Mouse (Mus musculus): ENCODE measurements around the gene Pick1.
"Not testable (repeated sequence)": the region's sequence is repeated elsewhere in the genome, so short reads cannot be mapped to it uniquely, and the experiment has no call there.

GRCm38 (mm10) chr15:79225780-79226179, 3.2 kb upstream of the Pick1 start:
- TF ChIP-seq CTCF (IDR thresholded peaks at IDR 0.05; ENCODE audit: borderline replicate concordance, extremely low read depth, insufficient read depth, insufficient read length); POLR2A (IDR thresholded peaks at IDR 0.05; ENCODE audit: borderline replicate concordance, extremely low read depth, insufficient read depth, insufficient read length, poor library complexity, severe bottlenecking): not testable (repeated sequence)

Data from brain, embryonic 14.5 days (tissue).